Mouse (Mus musculus): Measurements from ENCODE around the gene Olfr711. TPM values are rescaled to one million over a fixed set of nuclear protein-coding genes. Genes with fewer than 3 reads are reported as not detected.
"Not testable (repeated sequence)": the region's sequence is repeated elsewhere in the genome, so short reads cannot be mapped to it uniquely, and the experiment has no call there.

The Olfr711 gene
- total and polyA plus RNA-seq, 3 experiments, result not detected

GRCm38 (mm10) chr7:106948212-106948611 is 27.0 kb downstream of the Olfr711 start, which contains the start of gene Olfr710:
Gene Olfr710 (minus strand): TSS chr7:106948312.
- no peak within 1 kb of the TSS for H3K9ac ChIP-seq (ENCODE audit: control insufficient read depth, low read depth, low read length, poor library complexity, severe bottlenecking)
- DNase-seq (ENCODE audit: low read depth, low spot score), result no peak
- no peaks in the 10 kb centered on the region for H3K36me3 ChIP-seq (ENCODE audit: control insufficient read depth in 1 of 2, insufficient read depth in 2 of 2, low read length in 2 of 2)
- no peak within 1 kb of the TSS for H3K4me3 ChIP-seq (ENCODE audit: control insufficient read depth in 1 of 2, insufficient read depth in 1 of 2, low read depth in 2 of 2, low read length in 2 of 2)
- no peak for TF ChIP-seq TCF12 (IDR thresholded peaks at IDR 0.05; ENCODE audit: low read depth, low read length)
- H3K79me2 ChIP-seq (ENCODE audit: control insufficient read depth, insufficient read depth, low read length, poor library complexity), result no peaks in the 10 kb centered on the region
- H3K4me1 ChIP-seq (ENCODE audit: control insufficient read depth in 1 of 2, insufficient read depth in 2 of 2, low read length in 2 of 2), result no peaks in the 10 kb centered on the region
- no peak within 1 kb of the TSS for H3K27ac ChIP-seq (ENCODE audit: control insufficient read depth, low read depth, low read length)
- H3K9me3 ChIP-seq (replicated peaks; ENCODE audit: insufficient read depth, low read length), result no peaks in the 10 kb centered on the region
- no peaks in the 10 kb centered on the region for H3K27me3 ChIP-seq (ENCODE audit: control insufficient read depth in 1 of 2, insufficient read depth in 2 of 2, low read length in 2 of 2)

GRCm38 (mm10) chr7:106932119-106932518 is 43.1 kb downstream of the Olfr711 start, which contains the start of gene Olfr709-ps1:
Gene Olfr709-ps1 (minus strand): TSS chr7:106932219.
- Histone ChIP-seq H3K9ac (ENCODE audit: control insufficient read depth, low read depth, low read length, poor library complexity, severe bottlenecking) (no peak within 1 kb of the TSS), H3K79me2 (ENCODE audit: control insufficient read depth, insufficient read depth, low read length, poor library complexity) (no peaks in the 10 kb centered on the region), H3K9me3 (replicated peaks; ENCODE audit: insufficient read depth, low read length) (no peaks in the 10 kb centered on the region), H3K27me3 (ENCODE audit: control insufficient read depth in 1 of 2, insufficient read depth in 2 of 2, low read length in 2 of 2) (no peaks in the 10 kb centered on the region), H3K4me1 (ENCODE audit: control insufficient read depth in 1 of 2, insufficient read depth in 2 of 2, low read length in 2 of 2) (no peaks in the 10 kb centered on the region), H3K27ac (ENCODE audit: control insufficient read depth, low read depth, low read length) (no peak within 1 kb of the TSS), H3K36me3 (ENCODE audit: control insufficient read depth in 1 of 2, insufficient read depth in 2 of 2, low read length in 2 of 2) (no peaks in the 10 kb centered on the region), H3K4me3 (ENCODE audit: control insufficient read depth in 1 of 2, insufficient read depth in 1 of 2, low read depth in 2 of 2, low read length in 2 of 2) (no peak within 1 kb of the TSS)
- TF ChIP-seq RCOR1 (IDR thresholded peaks at IDR 0.05; ENCODE audit: low read depth, low read length) (no peak), JUND (IDR thresholded peaks at IDR 0.05; ENCODE audit: low read depth, low read length) (no peak), NELFE (IDR thresholded peaks at IDR 0.05; ENCODE audit: low read depth, low read length) (no peak), USF1 (IDR thresholded peaks at IDR 0.05; ENCODE audit: low read depth, low read length) (no peak), ZNF384 (IDR thresholded peaks at IDR 0.05; ENCODE audit: low read depth, low read length) (no peak), TBP (IDR thresholded peaks at IDR 0.05; ENCODE audit: low read depth, low read length) (no peak), MYB (IDR thresholded peaks at IDR 0.05; ENCODE audit: low read depth, low read length) (no peak), HCFC1 (IDR thresholded peaks at IDR 0.05; ENCODE audit: low read depth, low read length) (no peak), GATA1 (IDR thresholded peaks at IDR 0.05; ENCODE audit: low read depth, low read length) (no peak), RAD21 (IDR thresholded peaks at IDR 0.05; ENCODE audit: low read depth, low read length) (no peak), ZMIZ1 (IDR thresholded peaks at IDR 0.05; ENCODE audit: low read depth, low read length) (no peak)
- no peak for DNase-seq (ENCODE audit: low read depth, low spot score)

- H3K9ac ChIP-seq (ENCODE audit: control insufficient read depth, low read depth, low read length, poor library complexity, severe bottlenecking); H3K4me1 ChIP-seq (ENCODE audit: control insufficient read depth in 1 of 2, insufficient read depth in 2 of 2, low read length in 2 of 2); H3K4me3 ChIP-seq (ENCODE audit: control insufficient read depth in 1 of 2, insufficient read depth in 1 of 2, low read depth in 2 of 2, low read length in 2 of 2); H3K27ac ChIP-seq (ENCODE audit: control insufficient read depth, low read depth, low read length); H3K9me3 ChIP-seq (replicated peaks; ENCODE audit: insufficient read depth, low read length); H3K27me3 ChIP-seq (ENCODE audit: control insufficient read depth in 1 of 2, insufficient read depth in 2 of 2, low read length in 2 of 2); H3K36me3 ChIP-seq (ENCODE audit: control insufficient read depth in 1 of 2, insufficient read depth in 2 of 2, low read length in 2 of 2); H3K79me2 ChIP-seq (ENCODE audit: control insufficient read depth, insufficient read depth, low read length, poor library complexity); DNase-seq (ENCODE audit: low read depth, low spot score): not testable (repeated sequence)
Observed at GRCm38 (mm10) chr7:106920961-106921360, 54.3 kb downstream of the Olfr711 start.

Other genes starting within 250 kb of the Olfr711 start
- not detected in 2 replicates for gene Olfr697, start 233.0 kb downstream of the Olfr711 start, total RNA-seq (2012; rRNA removed)
- not detected for gene Olfr697, start 233.0 kb downstream of the Olfr711 start, polyA plus RNA-seq (2012; ENCODE audit: insufficient read depth in 1 of 2, insufficient read length in 2 of 2, low read depth in 1 of 2, low replicate concordance in 2 of 2, missing spikeins in 1 of 2)
- gene Olfr698, start 220.1 kb downstream of the Olfr711 start, total RNA-seq (2012; rRNA removed), result not detected in 2 replicates
- gene Olfr698, start 220.1 kb downstream of the Olfr711 start, polyA plus RNA-seq (2012; ENCODE audit: insufficient read depth in 1 of 2, insufficient read length in 2 of 2, low read depth in 1 of 2, low replicate concordance in 2 of 2, missing spikeins in 1 of 2), result not detected
- not detected in 2 replicates for gene Olfr699, start 182.3 kb downstream of the Olfr711 start, total RNA-seq (2012; rRNA removed)
- gene Olfr699, start 182.3 kb downstream of the Olfr711 start, polyA plus RNA-seq (2012; ENCODE audit: insufficient read depth in 1 of 2, insufficient read length in 2 of 2, low read depth in 1 of 2, low replicate concordance in 2 of 2, missing spikeins in 1 of 2), result not detected
- gene Olfr700, start 166.6 kb downstream of the Olfr711 start, total RNA-seq (2012; rRNA removed), result not detected in 2 replicates
- not detected for gene Olfr700, start 166.6 kb downstream of the Olfr711 start, polyA plus RNA-seq (2012; ENCODE audit: insufficient read depth in 1 of 2, insufficient read length in 2 of 2, low read depth in 1 of 2, low replicate concordance in 2 of 2, missing spikeins in 1 of 2)
- not detected in 2 replicates for gene Olfr701, start 161.3 kb downstream of the Olfr711 start, total RNA-seq (2012; rRNA removed)
- gene Olfr701, start 161.3 kb downstream of the Olfr711 start, polyA plus RNA-seq (2012; ENCODE audit: insufficient read depth in 1 of 2, insufficient read length in 2 of 2, low read depth in 1 of 2, low replicate concordance in 2 of 2, missing spikeins in 1 of 2), result not detected
- not detected in 2 replicates for gene Olfr702, start 141.6 kb downstream of the Olfr711 start, total RNA-seq (2012; rRNA removed)
- gene Olfr702, start 141.6 kb downstream of the Olfr711 start, polyA plus RNA-seq (2012; ENCODE audit: insufficient read depth in 1 of 2, insufficient read length in 2 of 2, low read depth in 1 of 2, low replicate concordance in 2 of 2, missing spikeins in 1 of 2), result not detected
- gene Olfr703, start 132.1 kb downstream of the Olfr711 start, total RNA-seq (2012; rRNA removed), result not detected in 2 replicates
- gene Olfr703, start 132.1 kb downstream of the Olfr711 start, polyA plus RNA-seq (2012; ENCODE audit: insufficient read depth in 1 of 2, insufficient read length in 2 of 2, low read depth in 1 of 2, low replicate concordance in 2 of 2, missing spikeins in 1 of 2), result not detected
- not detected in 2 replicates for gene Olfr704, start 112.3 kb downstream of the Olfr711 start, total RNA-seq (2012; rRNA removed)
- not detected for gene Olfr704, start 112.3 kb downstream of the Olfr711 start, polyA plus RNA-seq (2012; ENCODE audit: insufficient read depth in 1 of 2, insufficient read length in 2 of 2, low read depth in 1 of 2, low replicate concordance in 2 of 2, missing spikeins in 1 of 2)
- gene Olfr705, start 98.6 kb downstream of the Olfr711 start, total RNA-seq (2012; rRNA removed), result not detected in 2 replicates
- not detected for gene Olfr705, start 98.6 kb downstream of the Olfr711 start, polyA plus RNA-seq (2012; ENCODE audit: insufficient read depth in 1 of 2, insufficient read length in 2 of 2, low read depth in 1 of 2, low replicate concordance in 2 of 2, missing spikeins in 1 of 2)
- gene Olfr706, start 87.3 kb downstream of the Olfr711 start, total RNA-seq (2012; rRNA removed), result not detected in 2 replicates
- not detected for gene Olfr706, start 87.3 kb downstream of the Olfr711 start, polyA plus RNA-seq (2012; ENCODE audit: insufficient read depth in 1 of 2, insufficient read length in 2 of 2, low read depth in 1 of 2, low replicate concordance in 2 of 2, missing spikeins in 1 of 2)
- gene Olfr707, start 74.2 kb downstream of the Olfr711 start, total RNA-seq (2012; rRNA removed), result not detected in 2 replicates
- not detected for gene Olfr707, start 74.2 kb downstream of the Olfr711 start, polyA plus RNA-seq (2012; ENCODE audit: insufficient read depth in 1 of 2, insufficient read length in 2 of 2, low read depth in 1 of 2, low replicate concordance in 2 of 2, missing spikeins in 1 of 2)
- gene Olfr1532-ps1, start 67.5 kb downstream of the Olfr711 start, total RNA-seq (2012; rRNA removed), result not detected in 2 replicates
- not detected for gene Olfr1532-ps1, start 67.5 kb downstream of the Olfr711 start, polyA plus RNA-seq (2012; ENCODE audit: insufficient read depth in 1 of 2, insufficient read length in 2 of 2, low read depth in 1 of 2, low replicate concordance in 2 of 2, missing spikeins in 1 of 2)
- gene Olfr709-ps1, start 43.2 kb downstream of the Olfr711 start, total RNA-seq (2012; rRNA removed), result not detected in 2 replicates
- not detected for gene Olfr709-ps1, start 43.2 kb downstream of the Olfr711 start, polyA plus RNA-seq (2012; ENCODE audit: insufficient read depth in 1 of 2, insufficient read length in 2 of 2, low read depth in 1 of 2, low replicate concordance in 2 of 2, missing spikeins in 1 of 2)
- gene Olfr710, start 27.1 kb downstream of the Olfr711 start, total RNA-seq (2012; rRNA removed), result not detected in 2 replicates
- not detected for gene Olfr710, start 27.1 kb downstream of the Olfr711 start, polyA plus RNA-seq (2012; ENCODE audit: insufficient read depth in 1 of 2, insufficient read length in 2 of 2, low read depth in 1 of 2, low replicate concordance in 2 of 2, missing spikeins in 1 of 2)
- gene Olfr6, start 11.5 kb downstream of the Olfr711 start, total RNA-seq (2012; rRNA removed), result not detected in 2 replicates
- gene Olfr6, start 11.5 kb downstream of the Olfr711 start, polyA plus RNA-seq (2012; ENCODE audit: insufficient read depth in 1 of 2, insufficient read length in 2 of 2, low read depth in 1 of 2, low replicate concordance in 2 of 2, missing spikeins in 1 of 2), result not detected
- gene Olfr2, start 30.6 kb upstream of the Olfr711 start, total RNA-seq (2012; rRNA removed), result not detected in 2 replicates
- not detected for gene Olfr2, start 30.6 kb upstream of the Olfr711 start, polyA plus RNA-seq (2012; ENCODE audit: insufficient read depth in 1 of 2, insufficient read length in 2 of 2, low read depth in 1 of 2, low replicate concordance in 2 of 2, missing spikeins in 1 of 2)
- not detected in 2 replicates for gene Olfr713, start 55.7 kb upstream of the Olfr711 start, total RNA-seq (2012; rRNA removed)
- gene Olfr713, start 55.7 kb upstream of the Olfr711 start, polyA plus RNA-seq (2012; ENCODE audit: insufficient read depth in 1 of 2, insufficient read length in 2 of 2, low read depth in 1 of 2, low replicate concordance in 2 of 2, missing spikeins in 1 of 2), result not detected
- gene Olfr714, start 95.5 kb upstream of the Olfr711 start, total RNA-seq (2012; rRNA removed), result not detected in 2 replicates
- gene Olfr714, start 95.5 kb upstream of the Olfr711 start, polyA plus RNA-seq (2012; ENCODE audit: insufficient read depth in 1 of 2, insufficient read length in 2 of 2, low read depth in 1 of 2, low replicate concordance in 2 of 2, missing spikeins in 1 of 2), result not detected
- gene Olfr17, start 117.8 kb upstream of the Olfr711 start, total RNA-seq (2012; rRNA removed), result not detected in 2 replicates
- gene Olfr17, start 117.8 kb upstream of the Olfr711 start, polyA plus RNA-seq (2012; ENCODE audit: insufficient read depth in 1 of 2, insufficient read length in 2 of 2, low read depth in 1 of 2, low replicate concordance in 2 of 2, missing spikeins in 1 of 2), result not detected
- gene Olfr715b, start 134.9 kb upstream of the Olfr711 start, total RNA-seq (2012; rRNA removed), result not detected in 2 replicates
- not detected for gene Olfr715b, start 134.9 kb upstream of the Olfr711 start, polyA plus RNA-seq (2012; ENCODE audit: insufficient read depth in 1 of 2, insufficient read length in 2 of 2, low read depth in 1 of 2, low replicate concordance in 2 of 2, missing spikeins in 1 of 2)
- gene Olfr715, start 155.6 kb upstream of the Olfr711 start, total RNA-seq (2012; rRNA removed), result not detected in 2 replicates
- gene Olfr715, start 155.6 kb upstream of the Olfr711 start, polyA plus RNA-seq (2012; ENCODE audit: insufficient read depth in 1 of 2, insufficient read length in 2 of 2, low read depth in 1 of 2, low replicate concordance in 2 of 2, missing spikeins in 1 of 2), result not detected
- not detected in 2 replicates for gene Olfr716, start 162.9 kb upstream of the Olfr711 start, total RNA-seq (2012; rRNA removed)
- not detected for gene Olfr716, start 162.9 kb upstream of the Olfr711 start, polyA plus RNA-seq (2012; ENCODE audit: insufficient read depth in 1 of 2, insufficient read length in 2 of 2, low read depth in 1 of 2, low replicate concordance in 2 of 2, missing spikeins in 1 of 2)
- not detected in 2 replicates for gene Nlrp14, start 191.5 kb upstream of the Olfr711 start, total RNA-seq (2012; rRNA removed)
- gene Nlrp14, start 191.5 kb upstream of the Olfr711 start, polyA plus RNA-seq (2012; ENCODE audit: insufficient read depth in 1 of 2, insufficient read length in 2 of 2, low read depth in 1 of 2, low replicate concordance in 2 of 2, missing spikeins in 1 of 2), result not detected
- gene Rbmxl2, start 234.0 kb upstream of the Olfr711 start, total RNA-seq (2012; rRNA removed), result not detected in 2 replicates
- not detected for gene Rbmxl2, start 234.0 kb upstream of the Olfr711 start, polyA plus RNA-seq (2012; ENCODE audit: insufficient read depth in 1 of 2, insufficient read length in 2 of 2, low read depth in 1 of 2, low replicate concordance in 2 of 2, missing spikeins in 1 of 2)